ENCODE assay signal across 25 mouse cellular contexts in genomic region chr17:88260826-88261225, GRCm38 (mm10).
A peak's percentile ranks its signal among the peaks of the same experiment; 100 is the strongest.
DNase-seq lines count a peak whose midpoint lies in the region; ATAC-seq and TF ChIP-seq lines count a peak whose summit lies in the region.
"Had no signal": no experiment of that assay in that cellular context is flagged by ENCODE, and none has a peak within 500 bp of the region (broad histone marks: within the 10 kb centered on the region; RNA-seq: fewer than 3 reads in every experiment).

No protein-coding gene starts in this region.

- intact Hi-C loops in gastrocnemius, adult 2 months (cut with DNase I): no loop called here

- no peak for TF ChIP-seq POLR2A in embryonic fibroblast, embryonic 13.5 days (IDR thresholded peaks at IDR 0.05; ENCODE audit: low read depth, low read length)

- peaks cover 14% of the 10 kb centered on the region for H3K4me1 ChIP-seq in embryonic fibroblast, embryonic 13.5 days (ENCODE audit: control insufficient read depth, insufficient read depth, low read length)
- H3K4me1 ChIP-seq in liver, embryonic 11.5 days (replicated peaks; ENCODE audit: control insufficient read depth, insufficient read depth, low read length): 0 out of 2 replicates have a peak, but pooled peaks cover 3% of the 10 kb centered on the region

- WGBS in liver, embryonic 11.5 days: 65% methylated on average over 6 of the region's 6 CpGs

- no peaks in the 10 kb centered on the region for H3K36me3 ChIP-seq in liver, embryonic 11.5 days (ENCODE audit: control insufficient read depth, insufficient read depth, low read length)
- H3K36me3 ChIP-seq: embryonic facial prominence, embryonic 10.5 days; embryonic facial prominence, embryonic 13.5 days; forebrain, embryonic 10.5 days; hindbrain, embryonic 12.5 days; intestine, embryonic 15.5 days had no signal

- no peaks in the 10 kb centered on the region for H3K9me3 ChIP-seq in liver, embryonic 11.5 days (ENCODE audit: control insufficient read depth, low read length)
- H3K9me3 ChIP-seq: embryonic facial prominence, embryonic 10.5 days; embryonic facial prominence, embryonic 13.5 days; forebrain, embryonic 10.5 days; forebrain, embryonic 13.5 days; hindbrain, embryonic 12.5 days; intestine, embryonic 15.5 days had no signal

- H3K9ac ChIP-seq in liver, embryonic 11.5 days (ENCODE audit: low read depth, low read length): no peak overlapping the region
- H3K9ac ChIP-seq: embryonic facial prominence, embryonic 13.5 days; forebrain, embryonic 13.5 days; hindbrain, embryonic 12.5 days; intestine, embryonic 15.5 days had no signal

- H3K27ac ChIP-seq in gastrocnemius, adult 2 months: peak overlapping the region; percentile 54
- H3K27ac ChIP-seq in layer of hippocampus, adult 2 months: peak overlapping the region; percentile 41
- H3K27ac ChIP-seq in embryonic fibroblast, embryonic 13.5 days (ENCODE audit: insufficient read depth, low read length): peak overlapping the region; percentile 98
- H3K27ac ChIP-seq in liver, embryonic 11.5 days (ENCODE audit: low read depth, low read length): no peak overlapping the region
- H3K27ac ChIP-seq: embryonic facial prominence, embryonic 10.5 days; embryonic facial prominence, embryonic 13.5 days; forebrain, embryonic 10.5 days; forebrain, embryonic 13.5 days; hindbrain, embryonic 12.5 days; intestine, embryonic 15.5 days had no signal

- DNase-seq in gastrocnemius, adult 2 months: no peak
- no peak for DNase-seq in gastrocnemius, adult 18-20 months (ENCODE audit: low spot score)
- no peak for DNase-seq in layer of hippocampus, adult 2 months (ENCODE audit: low spot score in 2 of 2)
- DNase-seq in layer of hippocampus, adult 8-10 months (ENCODE audit: low spot score in 2 of 2): no peak
- peak; percentile 17 for DNase-seq in NIH3T3 (ENCODE audit: low read depth)
- no peak for DNase-seq in liver, embryonic 11.5 days (ENCODE audit: low spot score)
- DNase-seq in left cerebral cortex, adult 8-10 months (ENCODE audit: low spot score in 2 of 2): no peak
- DNase-seq: adrenal gland, adult 2 months; adrenal gland, postnatal 14 days; B cell, adult 2 months; cerebellum, adult 11 months; cerebellum, adult 8-10 months; cerebellum, postnatal 36 days; gastrocnemius, postnatal 25 days had no signal

- no peaks in the 10 kb centered on the region for H3K27me3 ChIP-seq in liver, embryonic 11.5 days (replicated peaks; ENCODE audit: control insufficient read depth, insufficient read depth, low read length)
- H3K27me3 ChIP-seq: CH12.LX; embryonic facial prominence, embryonic 13.5 days; forebrain, embryonic 13.5 days; hindbrain, embryonic 12.5 days; intestine, embryonic 15.5 days had no signal

- no peak for ATAC-seq in liver, embryonic 11.5 days (replicated peaks; ENCODE audit: low FRiP score)
- ATAC-seq: forebrain, embryonic 13.5 days; forebrain, embryonic 16.5 days; hindbrain, embryonic 16.5 days; intestine, embryonic 15.5 days had no signal

- H3K4me2 ChIP-seq in liver, embryonic 11.5 days: no peak overlapping the region
- H3K4me2 ChIP-seq: embryonic facial prominence, embryonic 13.5 days; forebrain, embryonic 13.5 days; heart, embryonic 11.5 days; hindbrain, embryonic 12.5 days; intestine, embryonic 15.5 days had no signal

- TF ChIP-seq CTCF in gastrocnemius, adult 2 months (IDR thresholded peaks at IDR 0.05): no peak
- TF ChIP-seq CTCF in layer of hippocampus, adult 2 months (conservative IDR thresholded peaks at IDR 0.05): no peak
- no peak for TF ChIP-seq CTCF in embryonic fibroblast, embryonic 13.5 days (IDR thresholded peaks at IDR 0.05; ENCODE audit: borderline replicate concordance, insufficient read depth, low read length)

- H3K4me3 ChIP-seq in gastrocnemius, adult 2 months: no peak overlapping the region
- H3K4me3 ChIP-seq in layer of hippocampus, adult 2 months: no peak overlapping the region
- no peak overlapping the region for H3K4me3 ChIP-seq in embryonic fibroblast, embryonic 13.5 days (ENCODE audit: insufficient read depth, low read length)
- no peak overlapping the region for H3K4me3 ChIP-seq in liver, embryonic 11.5 days (ENCODE audit: low read depth, low read length)
- H3K4me3 ChIP-seq: embryonic facial prominence, embryonic 10.5 days; embryonic facial prominence, embryonic 13.5 days; forebrain, embryonic 10.5 days; forebrain, embryonic 13.5 days; hindbrain, embryonic 12.5 days; intestine, embryonic 15.5 days had no signal
